Mouse (Mus musculus): ENCODE results near the gene Hoxb2. TPM values are rescaled to one million over a fixed set of nuclear protein-coding genes. Genes with fewer than 3 reads are reported as not detected.

The Hoxb2 gene
- polyA plus RNA-seq, 1 experiment from 2014 or later: 45.2 TPM

GRCm38 (mm10) chr11:96327122-96327521, 23.2 kb upstream of the Hoxb2 start:
- peak overlapping the region; percentile 100 for H3K9ac ChIP-seq (replicated peaks; ENCODE audit: low read depth, low read length)
- WGBS: 9% methylated on average over 7 of the region's 7 CpGs
- no peaks in the 10 kb centered on the region; the same call in 1 of the 2 replicates for H3K36me3 ChIP-seq (ENCODE audit: control insufficient read depth, insufficient read depth, low read length)
- no peak for ATAC-seq (ENCODE audit: low read depth)
- H3K9me3 ChIP-seq (ENCODE audit: control insufficient read depth, low read length): no peaks in the 10 kb centered on the region
- peaks cover 76% of the 10 kb centered on the region for H3K4me1 ChIP-seq (ENCODE audit: control insufficient read depth, insufficient read depth, low read length)
- H3K27ac ChIP-seq (ENCODE audit: low read depth, low read length): peak overlapping the region; percentile 100
- H3K4me3 ChIP-seq (ENCODE audit: low read depth, low read length): peak overlapping the region; percentile 95
- peak overlapping the region; percentile 100 for H3K4me2 ChIP-seq (ENCODE audit: low read depth, low read length)
- no peaks in the 10 kb centered on the region for H3K27me3 ChIP-seq (ENCODE audit: control insufficient read depth, insufficient read depth, low read length)

DNA sequence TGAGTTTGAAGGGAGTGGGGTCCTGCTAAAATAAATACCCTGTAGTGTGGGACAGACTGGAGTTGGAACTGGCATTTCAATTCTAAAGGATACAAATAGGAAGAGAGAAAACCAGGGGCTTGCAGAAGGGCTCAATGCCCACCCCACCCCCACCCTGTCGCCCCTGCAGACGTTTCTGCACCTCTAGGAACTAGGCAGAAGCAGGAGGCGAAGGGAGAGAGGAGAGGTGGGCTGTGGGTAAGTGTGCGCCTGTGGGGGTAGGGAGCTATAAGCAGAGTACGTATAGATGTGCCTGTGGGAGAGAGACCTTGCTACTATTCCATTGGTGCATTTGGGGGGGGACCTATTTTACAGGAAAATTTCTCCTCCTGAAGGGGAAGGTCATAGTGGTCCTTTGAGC, 22.6 kb upstream of the Hoxb2 start:
- H3K36me3 ChIP-seq (ENCODE audit: control insufficient read depth, insufficient read depth, low read length): peaks cover 2% of the 10 kb centered on the region; the same call in 1 of the 2 replicates
- peak overlapping the region; percentile 100 for H3K9ac ChIP-seq (replicated peaks; ENCODE audit: low read depth, low read length)
- peak overlapping the region; percentile 100 for H3K27ac ChIP-seq (ENCODE audit: low read depth, low read length)
- H3K9me3 ChIP-seq (ENCODE audit: control insufficient read depth, low read length): no peaks in the 10 kb centered on the region
- peak; percentile 62 for ATAC-seq (ENCODE audit: low read depth)
- H3K4me1 ChIP-seq (ENCODE audit: control insufficient read depth, insufficient read depth, low read length): peaks cover 73% of the 10 kb centered on the region
- WGBS: 8% methylated on average over 5 of the region's 5 CpGs
- peak overlapping the region; percentile 95 for H3K4me3 ChIP-seq (ENCODE audit: low read depth, low read length)
- no peaks in the 10 kb centered on the region for H3K27me3 ChIP-seq (ENCODE audit: control insufficient read depth, insufficient read depth, low read length)
- H3K4me2 ChIP-seq (ENCODE audit: low read depth, low read length): peak overlapping the region; percentile 100

- peaks cover 5% of the 10 kb centered on the region; the same call in 1 of the 2 replicates for H3K36me3 ChIP-seq (ENCODE audit: control insufficient read depth, insufficient read depth, low read length)
- H3K27me3 ChIP-seq (ENCODE audit: control insufficient read depth, insufficient read depth, low read length): no peaks in the 10 kb centered on the region
- whole genome bisulfite sequencing: 5% methylated on average over 8 of the region's 8 CpGs
- no peak for ATAC-seq (ENCODE audit: low read depth)
- peak overlapping the region; percentile 100 for H3K27ac ChIP-seq (ENCODE audit: low read depth, low read length)
- peak overlapping the region; percentile 100 for H3K4me2 ChIP-seq (ENCODE audit: low read depth, low read length)
- no peaks in the 10 kb centered on the region for H3K9me3 ChIP-seq (ENCODE audit: control insufficient read depth, low read length)
- H3K4me3 ChIP-seq (ENCODE audit: low read depth, low read length): peak overlapping the region; percentile 95
- H3K4me1 ChIP-seq (ENCODE audit: control insufficient read depth, insufficient read depth, low read length): peaks cover 76% of the 10 kb centered on the region
- H3K9ac ChIP-seq (replicated peaks; ENCODE audit: low read depth, low read length): peak overlapping the region; percentile 100
These were observed 21.7 kb upstream of the Hoxb2 start for GRCm38 (mm10) chr11:96328605-96329004.

GRCm38 (mm10) chr11:96332105-96332504, 18.2 kb upstream of the Hoxb2 start:
- Histone ChIP-seq H3K9me3 (ENCODE audit: control insufficient read depth, low read length) (no peaks in the 10 kb centered on the region), H3K27ac (ENCODE audit: low read depth, low read length) (peak overlapping the region; percentile 100), H3K9ac (replicated peaks; ENCODE audit: low read depth, low read length) (peak overlapping the region; percentile 100), H3K27me3 (ENCODE audit: control insufficient read depth, insufficient read depth, low read length) (no peaks in the 10 kb centered on the region), H3K4me1 (ENCODE audit: control insufficient read depth, insufficient read depth, low read length) (peaks cover 79% of the 10 kb centered on the region), H3K36me3 (ENCODE audit: control insufficient read depth, insufficient read depth, low read length) (peaks cover 5% of the 10 kb centered on the region; the same call in 1 of the 2 replicates), H3K4me2 (ENCODE audit: low read depth, low read length) (peak overlapping the region; percentile 100), H3K4me3 (ENCODE audit: low read depth, low read length) (peak overlapping the region; percentile 59)
- 4% methylated on average over 8 of the region's 8 CpGs for WGBS
- no peak for ATAC-seq (ENCODE audit: low read depth)

DNA sequence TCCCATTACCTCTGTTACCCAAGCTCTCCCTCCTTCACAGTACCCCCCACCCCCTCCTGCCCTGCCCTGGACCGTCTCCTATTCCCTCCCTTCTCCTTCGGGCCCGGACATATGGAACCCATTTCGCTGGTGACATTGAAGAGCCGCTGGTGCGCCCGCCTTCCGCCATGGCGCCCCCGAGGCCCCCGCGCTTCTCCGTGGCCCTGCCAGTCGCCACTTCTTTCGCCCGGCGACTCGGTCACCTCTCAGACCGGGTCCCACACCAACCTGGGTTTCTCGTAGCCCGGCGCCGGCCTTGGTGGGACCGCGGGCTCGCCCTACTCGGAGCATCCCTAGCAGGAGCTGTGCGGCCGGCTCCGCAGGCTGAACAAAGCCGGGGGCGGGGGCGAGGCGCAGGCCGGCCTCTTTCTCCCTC, 17.7 kb upstream of the Hoxb2 start:
- Histone ChIP-seq H3K4me1 (ENCODE audit: control insufficient read depth, insufficient read depth, low read length) (peaks cover 78% of the 10 kb centered on the region), H3K27me3 (ENCODE audit: control insufficient read depth, insufficient read depth, low read length) (no peaks in the 10 kb centered on the region), H3K4me2 (ENCODE audit: low read depth, low read length) (peak overlapping the region; percentile 100), H3K36me3 (ENCODE audit: control insufficient read depth, insufficient read depth, low read length) (peaks cover 5% of the 10 kb centered on the region; the same call in 1 of the 2 replicates), H3K9me3 (ENCODE audit: control insufficient read depth, low read length) (no peaks in the 10 kb centered on the region), H3K9ac (replicated peaks; ENCODE audit: low read depth, low read length) (peak overlapping the region; percentile 100), H3K27ac (ENCODE audit: low read depth, low read length) (peak overlapping the region; percentile 100), H3K4me3 (ENCODE audit: low read depth, low read length) (peak overlapping the region; percentile 59)
- ATAC-seq (ENCODE audit: low read depth): no peak
- under 1% methylated on average over 35 of the region's 35 CpGs for WGBS

DNA sequence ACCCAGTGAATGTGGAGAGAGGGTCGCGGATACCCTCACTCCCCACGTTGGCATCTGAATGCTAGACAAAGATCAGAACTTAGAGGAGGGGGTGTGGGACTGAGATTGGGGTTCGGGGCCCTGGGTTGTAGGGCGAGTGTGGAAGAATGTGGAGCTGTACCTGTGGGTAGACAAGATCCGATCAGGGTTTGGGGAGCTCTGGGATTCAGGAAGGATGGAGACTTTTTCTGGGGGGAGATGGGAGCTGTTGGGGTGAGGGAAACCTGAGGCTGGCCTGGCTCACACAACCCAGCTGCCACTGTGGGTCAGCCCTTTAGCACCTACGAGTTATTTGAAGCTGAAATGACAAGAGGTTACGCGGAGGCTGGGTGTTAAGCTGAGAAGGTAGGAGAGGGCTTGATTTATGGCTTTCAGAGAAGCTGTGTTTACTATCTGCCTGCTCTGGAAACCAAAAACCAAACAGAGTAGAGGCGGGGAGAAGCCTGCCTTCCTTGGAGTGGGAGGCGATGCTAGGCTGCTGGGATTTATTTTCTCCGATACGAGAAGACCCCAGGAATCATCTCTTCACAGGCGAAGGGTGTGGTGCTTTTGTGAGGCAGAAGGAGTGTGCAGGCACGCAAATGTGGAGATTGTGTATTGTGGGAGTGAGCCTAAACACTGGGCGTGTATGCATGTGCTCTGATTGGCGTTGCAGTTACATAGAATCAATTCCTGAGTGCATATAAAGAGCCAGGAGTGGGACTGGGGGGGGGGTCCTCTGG, 16.9 kb upstream of the Hoxb2 start:
- 0 out of 2 replicates have a peak, but pooled peaks have one; percentile 18 for ATAC-seq (ENCODE audit: low read depth)
- H3K27ac ChIP-seq (ENCODE audit: low read depth, low read length): peak overlapping the region; percentile 100
- peak overlapping the region; percentile 59 for H3K4me3 ChIP-seq (ENCODE audit: low read depth, low read length)
- H3K36me3 ChIP-seq (ENCODE audit: control insufficient read depth, insufficient read depth, low read length): peaks cover 5% of the 10 kb centered on the region; the same call in 1 of the 2 replicates
- H3K4me2 ChIP-seq (ENCODE audit: low read depth, low read length): peak overlapping the region; percentile 100
- H3K4me1 ChIP-seq (ENCODE audit: control insufficient read depth, insufficient read depth, low read length): peaks cover 81% of the 10 kb centered on the region
- no peaks in the 10 kb centered on the region for H3K27me3 ChIP-seq (ENCODE audit: control insufficient read depth, insufficient read depth, low read length)
- H3K9me3 ChIP-seq (ENCODE audit: control insufficient read depth, low read length): no peaks in the 10 kb centered on the region
- peak overlapping the region; percentile 100 for H3K9ac ChIP-seq (replicated peaks; ENCODE audit: low read depth, low read length)
- 4% methylated on average over 17 of the region's 17 CpGs for WGBS

GRCm38 (mm10) chr11:96334002-96334364, 16.3 kb upstream of the Hoxb2 start:
- 7% methylated on average over 2 of the region's 2 CpGs for WGBS
- 0 out of 2 replicates have a peak, but pooled peaks have one; percentile 3 for ATAC-seq (ENCODE audit: low read depth)
- Histone ChIP-seq H3K9ac (replicated peaks; ENCODE audit: low read depth, low read length) (peak overlapping the region; percentile 100), H3K4me2 (ENCODE audit: low read depth, low read length) (peak overlapping the region; percentile 100), H3K27me3 (ENCODE audit: control insufficient read depth, insufficient read depth, low read length) (no peaks in the 10 kb centered on the region), H3K4me1 (ENCODE audit: control insufficient read depth, insufficient read depth, low read length) (peaks cover 82% of the 10 kb centered on the region), H3K9me3 (ENCODE audit: control insufficient read depth, low read length) (no peaks in the 10 kb centered on the region), H3K4me3 (ENCODE audit: low read depth, low read length) (peak overlapping the region; percentile 59), H3K27ac (ENCODE audit: low read depth, low read length) (peak overlapping the region; percentile 100), H3K36me3 (ENCODE audit: control insufficient read depth, insufficient read depth, low read length) (peaks cover 5% of the 10 kb centered on the region; the same call in 1 of the 2 replicates)

DNA sequence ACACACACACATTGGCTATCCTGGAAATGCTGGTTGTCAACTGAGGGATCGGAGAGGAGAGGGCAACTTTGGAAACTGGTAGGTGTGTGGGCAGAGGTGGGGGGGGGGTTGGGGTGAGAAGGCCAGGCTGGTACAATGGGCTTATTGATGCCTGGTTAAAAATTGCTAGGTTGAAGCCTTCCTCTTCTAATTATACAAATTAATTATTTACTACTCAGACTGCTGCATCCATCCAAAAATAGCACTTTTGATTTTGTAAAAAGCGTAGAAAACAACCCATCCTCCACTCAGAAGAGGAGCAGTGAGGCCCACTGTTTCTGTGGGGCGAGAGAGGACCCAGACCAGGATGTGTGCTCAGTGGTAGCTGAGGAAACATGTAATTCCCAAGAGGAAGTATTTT, 15.3 kb upstream of the Hoxb2 start:
- H3K9me3 ChIP-seq (ENCODE audit: control insufficient read depth, low read length): no peaks in the 10 kb centered on the region
- ATAC-seq (ENCODE audit: low read depth): no peak
- H3K36me3 ChIP-seq (ENCODE audit: control insufficient read depth, insufficient read depth, low read length): peaks cover 5% of the 10 kb centered on the region; the same call in 1 of the 2 replicates
- peak overlapping the region; percentile 100 for H3K4me2 ChIP-seq (ENCODE audit: low read depth, low read length)
- no peaks in the 10 kb centered on the region for H3K27me3 ChIP-seq (ENCODE audit: control insufficient read depth, insufficient read depth, low read length)
- peak overlapping the region; percentile 59; the same call in 1 of the 2 replicates for H3K4me3 ChIP-seq (ENCODE audit: low read depth, low read length)
- H3K27ac ChIP-seq (ENCODE audit: low read depth, low read length): peak overlapping the region; percentile 100
- H3K9ac ChIP-seq (replicated peaks; ENCODE audit: low read depth, low read length): peak overlapping the region; percentile 100; the same call in 1 of the 2 replicates
- H3K4me1 ChIP-seq (ENCODE audit: control insufficient read depth, insufficient read depth, low read length): peaks cover 87% of the 10 kb centered on the region
- WGBS: 10% methylated on average over 3 of the region's 3 CpGs

- ATAC-seq (ENCODE audit: low read depth): no peak
- peak overlapping the region; percentile 100 for H3K27ac ChIP-seq (ENCODE audit: low read depth, low read length)
- peak overlapping the region; percentile 59 for H3K4me3 ChIP-seq (ENCODE audit: low read depth, low read length)
These were observed 13.7 kb upstream of the Hoxb2 start for GRCm38 (mm10) chr11:96336597-96336996.

More at GRCm38 (mm10) chr11:96336597-96336996, 13.7 kb upstream of the Hoxb2 start:
- Histone ChIP-seq H3K4me2 (ENCODE audit: low read depth, low read length) (peak overlapping the region; percentile 100), H3K27me3 (ENCODE audit: control insufficient read depth, insufficient read depth, low read length) (no peaks in the 10 kb centered on the region), H3K9me3 (ENCODE audit: control insufficient read depth, low read length) (no peaks in the 10 kb centered on the region), H3K9ac (replicated peaks; ENCODE audit: low read depth, low read length) (peak overlapping the region; percentile 100), H3K36me3 (ENCODE audit: control insufficient read depth, insufficient read depth, low read length) (peaks cover 7% of the 10 kb centered on the region; the same call in 1 of the 2 replicates), H3K4me1 (ENCODE audit: control insufficient read depth, insufficient read depth, low read length) (peaks cover 86% of the 10 kb centered on the region)
- 8% methylated on average over 2 of the region's 2 CpGs for WGBS

Data from neural tube, embryonic 14.5 days (tissue).